ENCODE assay signal across 8 mouse cellular contexts in the genomic region with DNA sequence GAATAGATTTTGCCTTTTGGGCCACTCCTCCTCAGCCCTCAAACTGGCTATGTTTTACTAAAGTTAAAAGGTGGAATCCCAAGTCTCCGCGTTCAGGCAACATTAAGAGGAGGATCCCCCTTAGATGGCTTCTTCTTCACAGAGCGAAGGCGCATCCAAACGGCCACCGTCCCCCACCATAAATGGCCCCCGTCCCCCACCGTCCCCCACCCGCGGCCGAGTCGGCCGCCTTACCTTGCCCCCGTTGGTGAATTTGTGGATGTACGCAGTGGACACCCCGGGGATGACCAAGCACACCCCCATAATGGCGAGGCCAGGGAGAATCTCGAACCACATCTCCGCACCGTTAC. TPM values are rescaled to one million over a fixed set of nuclear protein-coding genes. Genes with fewer than 3 reads are reported as not detected.
DNase-seq lines count a peak whose midpoint lies in the region; ATAC-seq and TF ChIP-seq lines count a peak whose summit lies in the region.

No protein-coding gene starts in this region.

- peak; percentile 2 for DNase-seq in lung, embryonic 14.5 days
- no peak for DNase-seq in lung, adult 18-20 months
- DNase-seq in intestine, embryonic 14.5 days (ENCODE audit: low spot score) = no peak
- DNase-seq in adrenal gland, adult 8-10 months = no peak
- no peak for DNase-seq in left cerebral cortex, postnatal 36 days (ENCODE audit: low spot score in 2 of 2)
- DNase-seq in layer of hippocampus, postnatal 14 days (ENCODE audit: low spot score in 2 of 2) = no peak

- no peaks in the 10 kb centered on the region for H3K9me3 ChIP-seq in lung, embryonic 14.5 days (ENCODE audit: low read depth, low read length)
- no peaks in the 10 kb centered on the region for H3K9me3 ChIP-seq in embryonic facial prominence, embryonic 12.5 days
- no peaks in the 10 kb centered on the region for H3K9me3 ChIP-seq in intestine, embryonic 14.5 days (ENCODE audit: control insufficient read depth, low read length)
- no peaks in the 10 kb centered on the region for H3K9me3 ChIP-seq in neural tube, embryonic 13.5 days

- 8% methylated on average over 20 of the region's 20 CpGs for WGBS in lung, embryonic 14.5 days
- 27% methylated on average over 19 of the region's 20 CpGs for WGBS in embryonic facial prominence, embryonic 12.5 days
- 14% methylated on average over 18 of the region's 20 CpGs for WGBS in intestine, embryonic 14.5 days
- 23% methylated on average over 20 of the region's 20 CpGs for WGBS in neural tube, embryonic 13.5 days

- H3K9ac ChIP-seq in lung, embryonic 14.5 days = peak overlapping the region; percentile 59
- peak overlapping the region; percentile 30 for H3K9ac ChIP-seq in embryonic facial prominence, embryonic 12.5 days
- H3K9ac ChIP-seq in intestine, embryonic 14.5 days (ENCODE audit: low read length) = peak overlapping the region; percentile 43
- peak overlapping the region; percentile 73 for H3K9ac ChIP-seq in neural tube, embryonic 13.5 days

- TF ChIP-seq CTCF in lung, embryonic 14.5 days (IDR thresholded peaks at IDR 0.05; ENCODE audit: low read depth) = no peak

- ATAC-seq in lung, embryonic 14.5 days (ENCODE audit: insufficient read depth) = no peak; the same call in 1 of the 2 replicates
- ATAC-seq in embryonic facial prominence, embryonic 12.5 days (ENCODE audit: insufficient number of reproducible peaks, insufficient read depth, low FRiP score, low TSS enrichment) = peak; percentile 35; the same call in 1 of the 2 replicates
- ATAC-seq in intestine, embryonic 14.5 days (replicated peaks; ENCODE audit: low FRiP score, low TSS enrichment, low read depth) = peak; percentile 28; the same call in 1 of the 2 replicates
- no peak for ATAC-seq in neural tube, embryonic 13.5 days (ENCODE audit: low read depth)

- H3K27me3 ChIP-seq in lung, embryonic 14.5 days (ENCODE audit: insufficient read depth, low read length) = no peaks in the 10 kb centered on the region
- no peaks in the 10 kb centered on the region for H3K27me3 ChIP-seq in embryonic facial prominence, embryonic 12.5 days
- no peaks in the 10 kb centered on the region for H3K27me3 ChIP-seq in intestine, embryonic 14.5 days (replicated peaks; ENCODE audit: control insufficient read depth, insufficient read depth, low read length)
- no peaks in the 10 kb centered on the region for H3K27me3 ChIP-seq in neural tube, embryonic 13.5 days

- peak overlapping the region; percentile 65 for H3K4me2 ChIP-seq in lung, embryonic 14.5 days
- peak overlapping the region; percentile 49 for H3K4me2 ChIP-seq in embryonic facial prominence, embryonic 12.5 days (replicated peaks)
- H3K4me2 ChIP-seq in intestine, embryonic 14.5 days (ENCODE audit: low read length) = peak overlapping the region; percentile 54
- peak overlapping the region; percentile 58 for H3K4me2 ChIP-seq in neural tube, embryonic 13.5 days

- intact Hi-C loops in left cerebral cortex, postnatal 36 days (cut with DNase I) = no loop called here

- H3K36me3 ChIP-seq in lung, embryonic 14.5 days (ENCODE audit: insufficient read depth) = no peaks in the 10 kb centered on the region
- no peaks in the 10 kb centered on the region for H3K36me3 ChIP-seq in embryonic facial prominence, embryonic 12.5 days
- no peaks in the 10 kb centered on the region for H3K36me3 ChIP-seq in intestine, embryonic 14.5 days (ENCODE audit: control insufficient read depth, insufficient read depth, low read length)
- H3K36me3 ChIP-seq in neural tube, embryonic 13.5 days = peaks cover 10% of the 10 kb centered on the region; the same call in 1 of the 2 replicates

- H3K27ac ChIP-seq in lung, embryonic 14.5 days (ENCODE audit: low read depth) = no peak overlapping the region
- no peak overlapping the region for H3K27ac ChIP-seq in embryonic facial prominence, embryonic 12.5 days
- no peak overlapping the region for H3K27ac ChIP-seq in intestine, embryonic 14.5 days (ENCODE audit: low read depth)
- H3K27ac ChIP-seq in neural tube, embryonic 13.5 days (replicated peaks) = peak overlapping the region; percentile 84; the same call in 1 of the 2 replicates

- H3K4me1 ChIP-seq in lung, embryonic 14.5 days (ENCODE audit: insufficient read depth) = no peaks in the 10 kb centered on the region
- H3K4me1 ChIP-seq in embryonic facial prominence, embryonic 12.5 days = no peaks in the 10 kb centered on the region
- H3K4me1 ChIP-seq in intestine, embryonic 14.5 days (replicated peaks; ENCODE audit: control insufficient read depth, insufficient read depth, low read length) = no peaks in the 10 kb centered on the region
- H3K4me1 ChIP-seq in neural tube, embryonic 13.5 days (replicated peaks) = peaks cover 14% of the 10 kb centered on the region; the same call in 1 of the 2 replicates

- peak overlapping the region; percentile 48 for H3K4me3 ChIP-seq in lung, embryonic 14.5 days (ENCODE audit: low read depth, low read length)
- H3K4me3 ChIP-seq in embryonic facial prominence, embryonic 12.5 days = peak overlapping the region; percentile 53
- H3K4me3 ChIP-seq in intestine, embryonic 14.5 days (ENCODE audit: low read depth, low read length) = peak overlapping the region; percentile 51
- peak overlapping the region; percentile 51 for H3K4me3 ChIP-seq in neural tube, embryonic 13.5 days

RNA-seq across cellular contexts. Expression of gene Ndufa1, which starts 0.2 kb away (rescaled TPM):
- 387 and 422 TPM in 2 replicates for polyA plus RNA-seq in lung, embryonic 14.5 days (2014; fragmentation: Nextera tagmentation; extraction: Ambion mirVana)
- 390 and 436 TPM in 2 replicates for polyA plus RNA-seq in embryonic facial prominence, embryonic 12.5 days (2016; fragmentation: Nextera tagmentation; extraction: Ambion mirVana)
- polyA plus RNA-seq in intestine, embryonic 14.5 days (2014; fragmentation: Nextera tagmentation; extraction: Ambion mirVana) = 412 and 460 TPM in 2 replicates
- polyA plus RNA-seq in neural tube, embryonic 13.5 days (2015; fragmentation: Nextera tagmentation; extraction: Ambion mirVana) = 592 and 661 TPM in 2 replicates
- total RNA-seq in adrenal gland, adult 8-10 months (2022) = 100 to 1,000 TPM; 250 to 390 (median 291) TPM
- total RNA-seq in left cerebral cortex, postnatal 36 days (2021) = 100 to 1,000 TPM; 191 to 222 TPM
- 100 to 1,000 TPM; 257 to 290 TPM for total RNA-seq in layer of hippocampus, postnatal 14 days (2021)

RNA-seq across cellular contexts. Expression of gene Rnf113a1, which starts 0.3 kb away (rescaled TPM):
- 9.2 and 11.0 TPM in 2 replicates for polyA plus RNA-seq in lung, embryonic 14.5 days (2014; fragmentation: Nextera tagmentation; extraction: Ambion mirVana)
- 14.6 and 15.1 TPM in 2 replicates for polyA plus RNA-seq in embryonic facial prominence, embryonic 12.5 days (2016; fragmentation: Nextera tagmentation; extraction: Ambion mirVana)
- 10.0 and 10.4 TPM in 2 replicates for polyA plus RNA-seq in intestine, embryonic 14.5 days (2014; fragmentation: Nextera tagmentation; extraction: Ambion mirVana)
- 18.9 and 20.0 TPM in 2 replicates for polyA plus RNA-seq in neural tube, embryonic 13.5 days (2015; fragmentation: Nextera tagmentation; extraction: Ambion mirVana)
- total RNA-seq in adrenal gland, adult 8-10 months (2022) = 1 to 10 TPM; 4.6 to 5.5 (median 5.3) TPM
- 1 to 10 TPM; 7.5 to 7.6 TPM for total RNA-seq in left cerebral cortex, postnatal 36 days (2021)
- 1 to 10 TPM; 7.4 to 8.3 TPM for total RNA-seq in layer of hippocampus, postnatal 14 days (2021)

RNA-seq across cellular contexts. Expression of gene Gm9, which starts 20.1 kb away (rescaled TPM):
- polyA plus RNA-seq in lung, embryonic 14.5 days (2014; fragmentation: Nextera tagmentation; extraction: Ambion mirVana) = not detected in 2 replicates
- not detected in 2 replicates for polyA plus RNA-seq in embryonic facial prominence, embryonic 12.5 days (2016; fragmentation: Nextera tagmentation; extraction: Ambion mirVana)
- not detected in 2 replicates for polyA plus RNA-seq in intestine, embryonic 14.5 days (2014; fragmentation: Nextera tagmentation; extraction: Ambion mirVana)
- not detected in 2 replicates for polyA plus RNA-seq in neural tube, embryonic 13.5 days (2015; fragmentation: Nextera tagmentation; extraction: Ambion mirVana)
- total RNA-seq in adrenal gland, adult 8-10 months (2022) = not detected
- not detected for total RNA-seq in left cerebral cortex, postnatal 36 days (2021)
- total RNA-seq in layer of hippocampus, postnatal 14 days (2021) = not detected

RNA-seq across cellular contexts. Expression of gene Akap14, which starts 22.1 kb away (rescaled TPM):
- polyA plus RNA-seq in lung, embryonic 14.5 days (2014; fragmentation: Nextera tagmentation; extraction: Ambion mirVana) = 0.09 TPM in 1 of 2 replicates, not detected in the other
- 0.09 TPM in 1 of 2 replicates, not detected in the other for polyA plus RNA-seq in embryonic facial prominence, embryonic 12.5 days (2016; fragmentation: Nextera tagmentation; extraction: Ambion mirVana)
- not detected in 2 replicates for polyA plus RNA-seq in intestine, embryonic 14.5 days (2014; fragmentation: Nextera tagmentation; extraction: Ambion mirVana)
- polyA plus RNA-seq in neural tube, embryonic 13.5 days (2015; fragmentation: Nextera tagmentation; extraction: Ambion mirVana) = 0.21 and 0.43 TPM in 2 replicates
- not detected for total RNA-seq in adrenal gland, adult 8-10 months (2022)
- not detected for total RNA-seq in left cerebral cortex, postnatal 36 days (2021)
- under 1 TPM in 1 of 2 experiments, not detected in 1; 0.18 TPM for total RNA-seq in layer of hippocampus, postnatal 14 days (2021)

RNA-seq across cellular contexts. Expression of gene Rhox1, which starts 31.3 kb away (rescaled TPM):
- polyA plus RNA-seq in lung, embryonic 14.5 days (2014; fragmentation: Nextera tagmentation; extraction: Ambion mirVana) = not detected in 2 replicates
- not detected in 2 replicates for polyA plus RNA-seq in embryonic facial prominence, embryonic 12.5 days (2016; fragmentation: Nextera tagmentation; extraction: Ambion mirVana)
- polyA plus RNA-seq in intestine, embryonic 14.5 days (2014; fragmentation: Nextera tagmentation; extraction: Ambion mirVana) = not detected in 2 replicates
- not detected in 2 replicates for polyA plus RNA-seq in neural tube, embryonic 13.5 days (2015; fragmentation: Nextera tagmentation; extraction: Ambion mirVana)
- total RNA-seq in adrenal gland, adult 8-10 months (2022) = not detected
- total RNA-seq in left cerebral cortex, postnatal 36 days (2021) = not detected
- not detected for total RNA-seq in layer of hippocampus, postnatal 14 days (2021)

Comparison
In these comparisons a context has a peak if more than half of its experiments do, and no peak if none do; other contexts are left out.
1. ATAC-seq: peak in embryonic facial prominence, embryonic 12.5 days (single experiment) and intestine, embryonic 14.5 days (single experiment); none in lung, embryonic 14.5 days (single experiment) and neural tube, embryonic 13.5 days (single experiment).
2. Peak in every context shown above with its lines, with median percentiles within 50 percentile points of each other: H3K4me2 ChIP-seq, H3K4me3 ChIP-seq and H3K9ac ChIP-seq.